Mouse (Mus musculus) liver, embryonic 11.5 days (tissue): ENCODE data around the gene Tas2r137. TPM values are rescaled to one million over a fixed set of nuclear protein-coding genes. Genes with fewer than 3 reads are reported as not detected.
A peak's percentile ranks its signal among the peaks of the same experiment; 100 is the strongest.

ENCODE experiments used
- ATAC-seq: fragments of 200-750 bp; cut with Nextera tagmentation; replicated peaks from 2 replicates; pipeline ENCODE4 v1.8.0; 2017; ENCODE audit warnings: moderate number of reproducible peaks, mild to moderate bottlenecking, moderate TSS enrichment, moderate library complexity; ENCODE audit not compliant: low FRiP score
- DNase-seq: peaks from one replicate; pipeline ENCODE4 v3.0.0-alpha.2; 2017; ENCODE audit warnings: low spot score
- H3K27ac ChIP-seq: fragments of 300-500 bp; sonication (generic); 2 replicates; pipeline ENCODE4 v1.5.1; 2014; ENCODE audit warnings: mild to moderate bottlenecking, low read depth, low read length, control low read depth
- H3K27me3 ChIP-seq: fragments of 300-500 bp; sonication (generic); replicated peaks from 2 replicates; pipeline ENCODE4 v1.6.1; 2014; ENCODE audit warnings: low read length, mixed read lengths; ENCODE audit not compliant: control insufficient read depth, insufficient read depth
- H3K36me3 ChIP-seq: fragments of 300-500 bp; sonication (generic); 2 replicates; pipeline ENCODE4 v1.6.1; 2014; ENCODE audit warnings: mild to moderate bottlenecking, low read length, moderate library complexity, mixed read lengths; ENCODE audit not compliant: control insufficient read depth, insufficient read depth
- H3K4me1 ChIP-seq: fragments of 300-500 bp; sonication (generic); replicated peaks from 2 replicates; pipeline ENCODE4 v1.6.1; 2014; ENCODE audit warnings: low read length, mixed read lengths; ENCODE audit not compliant: control insufficient read depth, insufficient read depth
- H3K4me2 ChIP-seq: fragments of 300-500 bp; sonication (generic); 2 replicates; pipeline ENCODE4 v1.6.1; 2014; ENCODE audit warnings: mild to moderate bottlenecking, control low read depth, moderate library complexity
- H3K4me3 ChIP-seq: fragments of 300-500 bp; sonication (generic); 2 replicates; pipeline ENCODE4 v1.5.1; 2014; ENCODE audit warnings: low read depth, low read length, control low read depth
- H3K9ac ChIP-seq: fragments of 300-500 bp; sonication (generic); 2 replicates; pipeline ENCODE4 v1.6.1; 2014; ENCODE audit warnings: low read depth, low read length, control low read depth
- H3K9me3 ChIP-seq: fragments of 300-500 bp; sonication (generic); 2 replicates; pipeline ENCODE4 v1.6.1; 2016; ENCODE audit warnings: low read length, inconsistent platforms, mixed read lengths; ENCODE audit not compliant: control insufficient read depth
- WGBS: fragments of 180-500 bp; shearing (Covaris S2); extraction: QIAGEN DNeasy Blood & Tissue Kit; methylation state at CpG from one replicate; pipeline ENCODE4 v1.1.7; 2014; 5-methylcytosine and 5-hydroxymethylcytosine counted together
- polyA plus RNA-seq: library from polyadenylated mRNA; unstranded; fragments of >200 nt; fragmentation: Nextera tagmentation; extraction: Ambion mirVana; gene quantifications from 2 replicates; pipeline ENCODE4 v1.2.1, GENCODE M21; 2014

The Tas2r137 gene
- polyA plus RNA-seq = not detected in 2 replicates

GRCm38 (mm10) chr6:40490933-40491332 lies at the start of gene Tas2r137:
Gene Tas2r137, plus strand, starts transcription at chr6:40491233.
- ATAC-seq (no peak), DNase-seq (no peak)
- Histone ChIP-seq H3K4me3 (no peak within 1 kb of the TSS), H3K9ac (no peak within 1 kb of the TSS), H3K4me1 (no peaks in the 10 kb centered on the region), H3K9me3 (no peaks in the 10 kb centered on the region), H3K27me3 (no peaks in the 10 kb centered on the region), H3K4me2 (no peak within 1 kb of the TSS), H3K36me3 (no peaks in the 10 kb centered on the region), H3K27ac (no peak within 1 kb of the TSS)

- H3K4me3 ChIP-seq = no peak overlapping the region
- no peaks in the 10 kb centered on the region for H3K36me3 ChIP-seq
- 78% methylated on average over 3 of the region's 3 CpGs for WGBS
- no peaks in the 10 kb centered on the region; the same call in 1 of the 2 replicates for H3K4me1 ChIP-seq
- H3K27me3 ChIP-seq = peaks cover 5% of the 10 kb centered on the region; the same call in 1 of the 2 replicates
- ATAC-seq (no peak), DNase-seq (no peak)
- H3K4me2 ChIP-seq = no peak overlapping the region
- H3K9ac ChIP-seq = no peak overlapping the region
- H3K27ac ChIP-seq = no peak overlapping the region
- no peaks in the 10 kb centered on the region for H3K9me3 ChIP-seq
These were observed 49.8 kb upstream of the Tas2r137 start for GRCm38 (mm10) chr6:40441276-40441675.

DNA sequence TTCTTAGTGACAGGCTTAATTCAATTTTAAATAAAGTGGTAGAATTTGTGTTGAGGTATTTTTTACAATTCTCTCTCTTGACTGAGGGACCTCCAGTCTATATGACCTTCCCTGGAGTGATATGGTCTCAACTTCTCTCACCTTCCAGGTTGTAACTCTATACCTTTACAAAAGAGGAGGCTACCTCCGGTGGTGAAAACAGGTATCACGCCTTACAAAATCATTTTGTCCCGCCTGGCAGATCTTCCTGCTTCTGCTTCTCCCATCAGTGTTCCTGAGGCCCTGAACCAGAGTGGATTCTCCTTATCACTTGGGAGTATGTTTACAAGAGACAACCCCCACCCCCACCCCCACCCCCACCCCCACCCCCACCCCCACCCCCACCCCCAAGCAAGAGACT lies 49.3 kb upstream of the Tas2r137 start:
- Histone ChIP-seq H3K9ac (no peak overlapping the region), H3K4me2 (no peak overlapping the region), H3K4me1 (no peaks in the 10 kb centered on the region), H3K9me3 (no peaks in the 10 kb centered on the region), H3K27ac (no peak overlapping the region), H3K27me3 (peaks cover 5% of the 10 kb centered on the region; the same call in 1 of the 2 replicates), H3K4me3 (no peak overlapping the region), H3K36me3 (no peaks in the 10 kb centered on the region)
- WGBS = 34% methylated on average over 3 of the region's 3 CpGs
- ATAC-seq (no peak), DNase-seq (no peak)

- DNase-seq (no peak), ATAC-seq (no peak)
- Histone ChIP-seq H3K4me1 (no peaks in the 10 kb centered on the region), H3K27me3 (peaks cover 5% of the 10 kb centered on the region; the same call in 1 of the 2 replicates), H3K27ac (no peak overlapping the region), H3K9ac (no peak overlapping the region), H3K36me3 (no peaks in the 10 kb centered on the region), H3K4me2 (no peak overlapping the region), H3K9me3 (no peaks in the 10 kb centered on the region), H3K4me3 (no peak overlapping the region)
- WGBS = 25% methylated on average over 10 of the region's 10 CpGs
These were observed 47.6 kb upstream of the Tas2r137 start for GRCm38 (mm10) chr6:40443281-40443928.

- no peaks in the 10 kb centered on the region for H3K9me3 ChIP-seq
- H3K4me1 ChIP-seq = no peaks in the 10 kb centered on the region
- H3K9ac ChIP-seq = no peak overlapping the region
- DNase-seq (no peak), ATAC-seq (no peak)
- no peaks in the 10 kb centered on the region; the same call in 1 of the 2 replicates for H3K27me3 ChIP-seq
- H3K4me2 ChIP-seq = no peak overlapping the region
- no peak overlapping the region for H3K27ac ChIP-seq
- no peaks in the 10 kb centered on the region for H3K36me3 ChIP-seq
- no peak overlapping the region for H3K4me3 ChIP-seq
These were observed 42.4 kb upstream of the Tas2r137 start for GRCm38 (mm10) chr6:40448626-40449025.

DNA sequence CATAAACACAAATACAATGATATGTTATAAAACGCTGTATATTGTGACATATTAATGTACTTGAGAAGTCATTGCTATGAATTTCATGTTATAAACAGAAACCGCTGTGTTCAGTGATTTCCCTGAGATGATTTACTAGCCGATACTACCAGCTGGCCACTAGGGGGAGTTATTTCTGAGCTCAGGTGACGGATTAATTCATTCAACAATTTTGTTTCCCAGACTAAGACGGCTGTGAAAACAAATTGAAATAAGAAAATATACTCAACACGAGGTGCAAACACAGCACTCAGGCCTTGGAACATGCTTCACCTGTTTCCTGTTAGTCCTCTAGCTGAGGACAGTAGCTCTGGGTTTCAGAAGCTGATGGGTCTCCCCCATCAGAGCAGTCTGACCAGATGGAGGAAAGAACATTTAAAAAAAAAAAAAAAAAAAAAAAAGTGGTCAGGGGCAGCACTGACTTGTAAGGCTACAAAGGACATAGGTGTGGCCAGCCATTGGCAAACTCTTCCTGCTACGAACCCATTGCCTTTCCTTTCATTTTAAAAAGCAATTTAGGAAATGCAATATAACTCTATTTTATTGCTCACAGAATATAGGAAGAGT lies 36.5 kb upstream of the Tas2r137 start:
- DNase-seq (no peak), ATAC-seq (no peak)
- H3K27me3 ChIP-seq = no peaks in the 10 kb centered on the region
- no peak overlapping the region for H3K9ac ChIP-seq
- H3K4me2 ChIP-seq = no peak overlapping the region
- H3K27ac ChIP-seq = no peak overlapping the region
- H3K4me3 ChIP-seq = no peak overlapping the region
- no peaks in the 10 kb centered on the region for H3K9me3 ChIP-seq
- WGBS = 24% methylated on average over 7 of the region's 7 CpGs
- H3K36me3 ChIP-seq = no peaks in the 10 kb centered on the region
- no peaks in the 10 kb centered on the region for H3K4me1 ChIP-seq

- Histone ChIP-seq H3K36me3 (no peaks in the 10 kb centered on the region), H3K27ac (no peak overlapping the region), H3K4me2 (no peak overlapping the region), H3K27me3 (no peaks in the 10 kb centered on the region), H3K4me3 (no peak overlapping the region), H3K9ac (no peak overlapping the region), H3K9me3 (no peaks in the 10 kb centered on the region), H3K4me1 (no peaks in the 10 kb centered on the region)
- no peak for DNase-seq
- ATAC-seq = no peak
- WGBS = 53% methylated on average over 6 of the region's 6 CpGs
These were observed 25.3 kb upstream of the Tas2r137 start for GRCm38 (mm10) chr6:40465710-40466109.

DNA sequence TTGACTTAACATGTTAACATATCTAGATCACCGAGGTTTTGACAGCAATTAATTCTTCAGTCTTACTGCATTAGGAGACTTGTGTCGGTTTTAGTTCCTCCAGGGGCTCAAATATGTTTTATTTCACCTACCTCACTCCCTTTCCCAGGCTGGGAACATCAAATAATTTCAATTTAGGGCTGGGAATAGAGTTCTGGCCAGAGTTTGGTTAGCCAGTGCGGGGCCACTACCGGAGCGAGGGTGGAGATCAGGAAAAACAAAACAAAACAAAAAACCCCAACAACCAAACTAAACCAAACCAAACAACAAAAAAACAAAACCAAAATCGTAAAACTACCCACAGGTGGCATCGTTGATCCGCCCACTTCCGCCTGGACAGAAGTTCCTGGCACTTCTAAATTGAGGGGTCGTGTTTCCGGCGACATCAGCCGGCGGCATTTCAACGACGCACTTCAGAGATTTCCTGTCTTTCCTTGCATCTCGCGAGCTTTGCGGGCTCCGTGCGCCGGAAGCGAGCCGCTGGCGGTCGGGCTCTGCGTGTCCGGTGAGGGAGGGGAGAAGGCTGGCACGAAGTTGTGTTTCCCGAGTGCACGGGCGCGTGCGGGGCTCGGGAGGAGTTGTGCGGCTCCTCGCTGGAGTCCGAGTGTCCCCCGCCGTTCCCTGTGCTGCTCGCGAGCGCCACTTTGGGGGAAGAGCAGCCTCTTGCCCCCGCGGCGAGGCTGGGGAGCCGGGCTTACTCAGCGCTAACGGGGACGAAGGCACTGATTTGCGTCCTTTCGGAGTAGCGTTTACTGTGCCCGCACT lies 19.9 kb upstream of the Tas2r137 start, which contains the start of gene Ssbp1:
Gene Ssbp1 (plus strand): TSS at position 437 of the 804 bp plus-strand sequence.
- Histone ChIP-seq H3K4me3 (peak within 1 kb of the TSS; percentile 82), H3K27ac (peak within 1 kb of the TSS; percentile 87), H3K4me2 (peak within 1 kb of the TSS; percentile 87), H3K27me3 (no peaks in the 10 kb centered on the region), H3K36me3 (peaks cover 16% of the 10 kb centered on the region), H3K9me3 (no peaks in the 10 kb centered on the region), H3K4me1 (no peaks in the 10 kb centered on the region; the same call in 1 of the 2 replicates), H3K9ac (peak within 1 kb of the TSS; percentile 87)
- ATAC-seq (peak; percentile 96), DNase-seq (peak; percentile 91)
- under 1% methylated on average over 54 of the region's 54 CpGs for WGBS
